Mouse (Mus musculus): ENCODE measurements at regions not wholly inside any gene's neighbourhood (a gene's known extent, or its start where the extent isn't known, plus 50 kb on each side); places are given as distances from the start of the nearest gene placed in this dataset.

DNA sequence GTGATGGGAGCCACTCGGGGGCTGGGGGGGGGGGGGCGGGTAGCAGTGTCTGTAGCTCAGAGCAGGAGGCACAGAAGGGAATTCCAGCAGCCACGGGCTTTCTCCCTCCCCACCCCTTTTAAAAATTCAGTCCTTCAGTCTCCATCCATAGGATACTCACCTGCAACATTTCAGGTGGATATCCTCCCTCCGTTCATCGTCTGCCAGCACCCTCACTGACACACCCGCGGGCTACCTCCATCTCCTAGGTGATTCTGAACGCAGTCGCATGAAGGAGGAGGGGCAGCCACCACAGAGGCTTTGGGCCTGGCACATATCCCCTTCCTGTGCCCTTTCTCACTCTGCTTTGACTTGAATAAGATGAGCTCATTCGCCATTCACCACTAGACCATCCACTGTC lies 79.4 kb upstream of the Tspan2 start:
- no peak overlapping the region for H3K4me2 ChIP-seq (ENCODE audit: low read depth, low read length)
- H3K36me3 ChIP-seq (ENCODE audit: control insufficient read depth, insufficient read depth): no peaks in the 10 kb centered on the region
- no peaks in the 10 kb centered on the region for H3K9me3 ChIP-seq (replicated peaks; ENCODE audit: control insufficient read depth, low read length)
- ATAC-seq (ENCODE audit: low read depth): no peak
- 81% methylated on average over 8 of the region's 10 CpGs for WGBS (ENCODE audit: insufficient replicate concordance)
- H3K4me1 ChIP-seq (ENCODE audit: control insufficient read depth, low read depth, low read length): no peaks in the 10 kb centered on the region
- H3K4me3 ChIP-seq (ENCODE audit: low read depth, low read length): no peak overlapping the region
- no peaks in the 10 kb centered on the region for H3K27me3 ChIP-seq (ENCODE audit: control insufficient read depth, insufficient read depth, low read depth, low read length)
- H3K27ac ChIP-seq (ENCODE audit: low read length): no peak overlapping the region
- no peak overlapping the region for H3K9ac ChIP-seq (ENCODE audit: low read depth, low read length)

DNA sequence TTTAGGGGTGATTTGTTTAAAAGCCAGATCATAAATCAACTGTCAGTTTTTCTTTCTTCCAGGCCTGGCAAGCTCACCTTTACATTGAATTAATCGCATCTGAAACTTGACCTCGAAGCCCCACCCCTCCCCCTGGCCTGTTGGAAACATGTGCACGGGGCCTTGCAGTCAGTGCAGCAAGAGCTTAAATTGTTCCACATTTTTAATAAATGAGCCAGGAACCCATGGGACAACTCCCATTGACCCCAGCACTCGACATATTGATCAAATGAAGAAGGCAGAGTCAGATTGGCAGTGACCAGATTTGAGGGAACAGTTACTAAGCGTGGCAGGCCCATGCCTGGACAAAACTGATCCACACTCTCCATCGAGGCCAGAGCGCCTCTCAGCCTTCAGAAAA lies 77.2 kb upstream of the Tspan2 start:
- Histone ChIP-seq H3K27me3 (ENCODE audit: control insufficient read depth, insufficient read depth, low read depth, low read length) (no peaks in the 10 kb centered on the region), H3K4me1 (ENCODE audit: control insufficient read depth, low read depth, low read length) (no peaks in the 10 kb centered on the region), H3K27ac (ENCODE audit: low read length) (no peak overlapping the region), H3K9ac (ENCODE audit: low read depth, low read length) (no peak overlapping the region), H3K9me3 (replicated peaks; ENCODE audit: control insufficient read depth, low read length) (no peaks in the 10 kb centered on the region), H3K4me2 (ENCODE audit: low read depth, low read length) (no peak overlapping the region), H3K4me3 (ENCODE audit: low read depth, low read length) (no peak overlapping the region), H3K36me3 (ENCODE audit: control insufficient read depth, insufficient read depth) (no peaks in the 10 kb centered on the region)
- no peak for ATAC-seq (ENCODE audit: low read depth)
- WGBS (ENCODE audit: insufficient replicate concordance): 51% methylated on average over 7 of the region's 7 CpGs

DNA sequence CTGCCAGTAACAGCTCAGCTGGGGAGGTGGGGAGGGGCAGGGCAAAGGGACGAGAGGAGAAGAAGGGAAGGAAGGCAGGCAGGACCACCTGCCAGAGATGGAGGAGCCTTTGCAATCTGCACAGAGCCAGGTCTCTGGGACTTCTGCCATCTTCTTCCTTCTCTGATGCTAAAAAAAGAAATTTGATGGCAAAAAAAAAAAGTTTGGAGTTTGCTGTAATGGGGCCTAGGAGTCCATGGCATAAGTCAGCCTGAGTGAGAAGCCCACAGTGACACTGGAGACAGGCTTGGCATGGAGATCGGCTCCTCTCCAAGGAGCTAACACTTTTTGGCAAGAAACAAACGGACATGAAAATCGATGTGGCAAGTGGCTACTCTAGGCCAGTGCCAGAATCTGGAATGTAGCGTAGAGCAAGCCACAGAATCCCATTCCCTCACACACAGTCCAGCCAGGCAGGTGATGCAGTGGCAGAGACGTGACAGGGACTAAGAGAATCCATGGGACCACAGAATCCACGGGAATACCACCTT lies 76.7 kb upstream of the Tspan2 start:
- Histone ChIP-seq H3K4me2 (ENCODE audit: low read depth, low read length) (no peak overlapping the region), H3K36me3 (ENCODE audit: control insufficient read depth, insufficient read depth) (no peaks in the 10 kb centered on the region), H3K4me3 (ENCODE audit: low read depth, low read length) (no peak overlapping the region), H3K27ac (ENCODE audit: low read length) (no peak overlapping the region), H3K4me1 (ENCODE audit: control insufficient read depth, low read depth, low read length) (no peaks in the 10 kb centered on the region), H3K9me3 (replicated peaks; ENCODE audit: control insufficient read depth, low read length) (no peaks in the 10 kb centered on the region), H3K9ac (ENCODE audit: low read depth, low read length) (no peak overlapping the region), H3K27me3 (ENCODE audit: control insufficient read depth, insufficient read depth, low read depth, low read length) (no peaks in the 10 kb centered on the region)
- ATAC-seq (ENCODE audit: low read depth): no peak
- WGBS (ENCODE audit: insufficient replicate concordance): 64% methylated on average over 7 of the region's 7 CpGs

DNA sequence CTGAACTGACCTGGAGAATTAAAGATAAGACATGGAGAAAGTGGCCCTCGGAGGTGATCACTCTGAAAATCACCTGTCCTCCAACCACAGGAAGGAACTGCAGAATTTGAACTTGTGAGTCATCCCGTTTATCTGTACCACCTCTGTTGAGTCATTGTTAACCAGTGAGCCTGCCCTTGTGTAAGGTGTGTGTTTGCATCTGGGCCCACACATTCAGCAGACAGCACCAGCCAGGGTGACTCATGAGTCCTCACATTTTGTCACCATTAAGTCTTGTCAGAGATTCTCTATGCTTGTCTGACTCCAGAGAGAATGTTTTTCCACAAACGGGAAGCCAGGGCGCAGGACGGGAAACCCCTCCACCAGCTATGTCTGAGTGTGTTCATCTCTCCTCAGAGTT lies 75.0 kb upstream of the Tspan2 start:
- no peaks in the 10 kb centered on the region for H3K4me1 ChIP-seq (ENCODE audit: control insufficient read depth, low read depth, low read length)
- 51% methylated on average over 5 of the region's 5 CpGs for WGBS (ENCODE audit: insufficient replicate concordance)
- no peak for ATAC-seq (ENCODE audit: low read depth)

DNA sequence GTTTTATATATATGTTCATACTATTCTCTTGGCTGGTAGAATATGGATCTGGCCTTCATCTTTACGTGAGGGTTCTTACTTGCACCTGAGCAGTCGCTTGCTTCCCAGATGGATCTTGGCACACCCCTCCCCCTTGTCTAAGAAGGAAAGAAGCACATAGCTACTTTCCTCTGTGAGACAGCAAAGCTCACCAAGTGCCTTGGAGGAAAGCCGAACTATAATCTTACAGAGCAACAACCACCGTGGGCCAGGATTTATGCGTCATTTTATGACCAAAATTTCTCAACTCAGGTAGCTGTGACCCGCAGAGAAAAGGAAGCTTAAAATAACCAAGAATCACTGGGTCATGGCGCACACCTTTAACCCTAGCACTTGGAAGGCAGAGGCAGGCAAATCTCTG lies 73.0 kb upstream of the Tspan2 start:
- no peak for ATAC-seq (ENCODE audit: low read depth)
- Histone ChIP-seq H3K4me3 (ENCODE audit: low read depth, low read length) (no peak overlapping the region), H3K4me2 (ENCODE audit: low read depth, low read length) (no peak overlapping the region), H3K9ac (ENCODE audit: low read depth, low read length) (no peak overlapping the region), H3K4me1 (ENCODE audit: control insufficient read depth, low read depth, low read length) (no peaks in the 10 kb centered on the region), H3K36me3 (ENCODE audit: control insufficient read depth, insufficient read depth) (no peaks in the 10 kb centered on the region), H3K27ac (ENCODE audit: low read length) (no peak overlapping the region), H3K9me3 (replicated peaks; ENCODE audit: control insufficient read depth, low read length) (no peaks in the 10 kb centered on the region), H3K27me3 (ENCODE audit: control insufficient read depth, insufficient read depth, low read depth, low read length) (no peaks in the 10 kb centered on the region)
- 71% methylated on average over 7 of the region's 7 CpGs for WGBS (ENCODE audit: insufficient replicate concordance)

More for the DNA sequence above, 75.0 kb upstream of the Tspan2 start:
- Histone ChIP-seq H3K4me3 (ENCODE audit: low read depth, low read length) (no peak overlapping the region), H3K4me2 (ENCODE audit: low read depth, low read length) (no peak overlapping the region), H3K27ac (ENCODE audit: low read length) (no peak overlapping the region), H3K9me3 (replicated peaks; ENCODE audit: control insufficient read depth, low read length) (no peaks in the 10 kb centered on the region), H3K27me3 (ENCODE audit: control insufficient read depth, insufficient read depth, low read depth, low read length) (no peaks in the 10 kb centered on the region), H3K9ac (ENCODE audit: low read depth, low read length) (no peak overlapping the region), H3K36me3 (ENCODE audit: control insufficient read depth, insufficient read depth) (no peaks in the 10 kb centered on the region)

DNA sequence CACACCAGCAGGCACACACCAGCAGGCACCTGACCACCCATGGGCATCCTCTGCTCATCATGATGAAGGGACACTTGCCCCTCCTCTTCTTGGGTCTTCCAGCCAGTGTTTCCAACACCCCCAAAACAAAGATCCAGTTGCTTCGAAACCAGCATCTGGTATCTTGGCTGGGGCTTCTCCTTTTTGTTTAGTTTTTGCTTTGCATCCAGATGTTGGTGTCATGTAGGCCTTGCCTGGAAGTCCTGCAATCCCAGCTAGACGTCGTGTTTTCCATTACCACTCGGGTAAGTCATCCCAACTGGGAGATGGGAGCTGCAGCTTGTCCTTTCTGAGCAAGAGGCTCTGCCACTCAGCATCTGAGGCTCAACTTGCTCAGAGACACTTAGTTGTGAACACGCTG lies 70.6 kb upstream of the Tspan2 start:
- no peak overlapping the region for H3K4me2 ChIP-seq (ENCODE audit: low read depth, low read length)
- H3K9me3 ChIP-seq (replicated peaks; ENCODE audit: control insufficient read depth, low read length): no peaks in the 10 kb centered on the region
- 59% methylated on average over 5 of the region's 5 CpGs for WGBS (ENCODE audit: insufficient replicate concordance)
- no peak overlapping the region for H3K4me3 ChIP-seq (ENCODE audit: low read depth, low read length)
- no peaks in the 10 kb centered on the region for H3K27me3 ChIP-seq (ENCODE audit: control insufficient read depth, insufficient read depth, low read depth, low read length)
- no peaks in the 10 kb centered on the region for H3K36me3 ChIP-seq (ENCODE audit: control insufficient read depth, insufficient read depth)
- H3K27ac ChIP-seq (ENCODE audit: low read length): no peak overlapping the region
- no peak for ATAC-seq (ENCODE audit: low read depth)
- no peaks in the 10 kb centered on the region for H3K4me1 ChIP-seq (ENCODE audit: control insufficient read depth, low read depth, low read length)
- no peak overlapping the region for H3K9ac ChIP-seq (ENCODE audit: low read depth, low read length)

DNA sequence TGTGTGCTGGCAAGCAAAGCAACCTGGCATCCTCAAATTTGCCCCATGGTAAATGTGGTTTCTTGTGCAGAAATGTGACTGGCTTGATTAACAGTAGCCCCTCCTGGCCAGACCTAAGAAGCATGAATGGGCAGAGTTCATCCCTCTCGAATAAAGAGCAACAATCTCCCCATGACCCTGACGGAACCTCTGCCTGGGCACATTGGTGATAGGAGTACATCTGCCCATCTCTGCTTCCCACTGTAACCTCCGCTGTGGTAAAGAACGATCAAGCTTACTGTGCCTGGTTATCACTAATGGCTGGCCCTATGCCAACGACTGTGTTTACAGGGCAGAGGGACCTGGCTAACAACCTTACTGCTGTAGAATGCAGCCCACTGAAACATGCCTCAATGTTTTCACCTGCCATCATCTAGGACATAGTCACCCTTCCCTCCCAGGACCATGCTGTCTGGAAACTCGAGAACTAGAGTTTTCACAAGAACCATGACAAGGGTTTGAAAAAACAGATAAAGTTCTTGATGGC lies 69.6 kb upstream of the Tspan2 start:
- no peaks in the 10 kb centered on the region for H3K9me3 ChIP-seq (replicated peaks; ENCODE audit: control insufficient read depth, low read length)
- no peak overlapping the region for H3K27ac ChIP-seq (ENCODE audit: low read length)
- WGBS (ENCODE audit: insufficient replicate concordance): 51% methylated on average over 6 of the region's 6 CpGs
- no peaks in the 10 kb centered on the region for H3K36me3 ChIP-seq (ENCODE audit: control insufficient read depth, insufficient read depth)
- no peaks in the 10 kb centered on the region for H3K4me1 ChIP-seq (ENCODE audit: control insufficient read depth, low read depth, low read length)
- H3K4me2 ChIP-seq (ENCODE audit: low read depth, low read length): no peak overlapping the region
- H3K27me3 ChIP-seq (ENCODE audit: control insufficient read depth, insufficient read depth, low read depth, low read length): no peaks in the 10 kb centered on the region
- ATAC-seq (ENCODE audit: low read depth): no peak
- no peak overlapping the region for H3K9ac ChIP-seq (ENCODE audit: low read depth, low read length)
- no peak overlapping the region for H3K4me3 ChIP-seq (ENCODE audit: low read depth, low read length)

DNA sequence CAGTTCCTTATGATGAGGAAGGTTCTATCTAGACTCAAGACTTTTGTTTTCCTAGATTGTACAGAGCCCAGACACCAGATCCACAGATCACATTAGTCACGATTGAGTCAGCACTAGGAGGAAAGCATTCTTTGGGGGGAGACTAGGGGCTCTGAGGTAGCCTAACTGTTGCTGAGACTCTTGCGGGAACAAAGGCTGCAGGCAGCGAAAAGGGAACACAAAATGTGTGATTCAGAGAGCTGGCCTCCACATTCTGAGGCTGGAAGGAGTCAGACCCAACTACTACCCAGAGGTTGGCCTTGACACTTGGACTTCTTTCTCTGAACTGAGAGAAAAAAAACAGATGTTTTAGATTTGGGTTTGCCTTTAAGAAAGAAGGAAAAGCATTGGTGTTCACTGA lies 66.5 kb upstream of the Tspan2 start:
- WGBS (ENCODE audit: insufficient replicate concordance): 61% methylated on average over 3 of the region's 3 CpGs

DNA sequence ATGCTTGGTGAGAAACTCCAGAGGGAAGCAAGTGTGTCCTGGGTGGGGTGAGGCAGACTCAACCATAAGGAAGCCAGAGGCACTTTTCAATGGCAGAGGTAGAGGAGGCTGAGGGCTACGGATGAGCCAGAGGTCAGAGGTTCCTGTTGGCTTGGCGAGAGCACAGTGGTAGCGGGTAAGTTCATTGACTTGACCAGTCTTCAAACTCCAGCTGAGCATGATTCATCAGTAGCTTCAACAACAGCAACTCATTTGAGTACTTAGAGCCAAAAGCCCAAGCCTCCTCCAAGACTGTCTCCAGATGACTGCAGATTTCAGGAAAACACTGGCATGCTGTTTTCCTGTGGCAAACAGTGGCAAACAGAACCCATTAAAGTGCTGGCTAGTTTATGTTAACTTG lies 65.8 kb upstream of the Tspan2 start:
- 71% methylated on average over 3 of the region's 3 CpGs for WGBS (ENCODE audit: insufficient replicate concordance)
- H3K9ac ChIP-seq (ENCODE audit: low read depth, low read length): no peak overlapping the region
- H3K36me3 ChIP-seq (ENCODE audit: control insufficient read depth, insufficient read depth): no peaks in the 10 kb centered on the region
- no peaks in the 10 kb centered on the region for H3K4me1 ChIP-seq (ENCODE audit: control insufficient read depth, low read depth, low read length)
- no peak overlapping the region for H3K4me2 ChIP-seq (ENCODE audit: low read depth, low read length)
- H3K4me3 ChIP-seq (ENCODE audit: low read depth, low read length): no peak overlapping the region
- no peak for ATAC-seq (ENCODE audit: low read depth)
- no peak overlapping the region for H3K27ac ChIP-seq (ENCODE audit: low read length)
- no peaks in the 10 kb centered on the region for H3K9me3 ChIP-seq (replicated peaks; ENCODE audit: control insufficient read depth, low read length)
- no peaks in the 10 kb centered on the region for H3K27me3 ChIP-seq (ENCODE audit: control insufficient read depth, insufficient read depth, low read depth, low read length)

More for the DNA sequence above, 66.5 kb upstream of the Tspan2 start:
- no peak for ATAC-seq (ENCODE audit: low read depth)
- Histone ChIP-seq H3K9ac (ENCODE audit: low read depth, low read length) (no peak overlapping the region), H3K27me3 (ENCODE audit: control insufficient read depth, insufficient read depth, low read depth, low read length) (no peaks in the 10 kb centered on the region), H3K4me2 (ENCODE audit: low read depth, low read length) (no peak overlapping the region), H3K27ac (ENCODE audit: low read length) (no peak overlapping the region), H3K36me3 (ENCODE audit: control insufficient read depth, insufficient read depth) (no peaks in the 10 kb centered on the region), H3K9me3 (replicated peaks; ENCODE audit: control insufficient read depth, low read length) (no peaks in the 10 kb centered on the region), H3K4me1 (ENCODE audit: control insufficient read depth, low read depth, low read length) (no peaks in the 10 kb centered on the region), H3K4me3 (ENCODE audit: low read depth, low read length) (no peak overlapping the region)
